Mouse (Mus musculus): ENCODE data around the gene Heca. TPM values are rescaled to one million over a fixed set of nuclear protein-coding genes. Genes with fewer than 3 reads are reported as not detected.

Heca gene
- total and polyA plus RNA-seq, 3 experiments, result 10.0 to 12.4 (median 11.1) TPM

DNA sequence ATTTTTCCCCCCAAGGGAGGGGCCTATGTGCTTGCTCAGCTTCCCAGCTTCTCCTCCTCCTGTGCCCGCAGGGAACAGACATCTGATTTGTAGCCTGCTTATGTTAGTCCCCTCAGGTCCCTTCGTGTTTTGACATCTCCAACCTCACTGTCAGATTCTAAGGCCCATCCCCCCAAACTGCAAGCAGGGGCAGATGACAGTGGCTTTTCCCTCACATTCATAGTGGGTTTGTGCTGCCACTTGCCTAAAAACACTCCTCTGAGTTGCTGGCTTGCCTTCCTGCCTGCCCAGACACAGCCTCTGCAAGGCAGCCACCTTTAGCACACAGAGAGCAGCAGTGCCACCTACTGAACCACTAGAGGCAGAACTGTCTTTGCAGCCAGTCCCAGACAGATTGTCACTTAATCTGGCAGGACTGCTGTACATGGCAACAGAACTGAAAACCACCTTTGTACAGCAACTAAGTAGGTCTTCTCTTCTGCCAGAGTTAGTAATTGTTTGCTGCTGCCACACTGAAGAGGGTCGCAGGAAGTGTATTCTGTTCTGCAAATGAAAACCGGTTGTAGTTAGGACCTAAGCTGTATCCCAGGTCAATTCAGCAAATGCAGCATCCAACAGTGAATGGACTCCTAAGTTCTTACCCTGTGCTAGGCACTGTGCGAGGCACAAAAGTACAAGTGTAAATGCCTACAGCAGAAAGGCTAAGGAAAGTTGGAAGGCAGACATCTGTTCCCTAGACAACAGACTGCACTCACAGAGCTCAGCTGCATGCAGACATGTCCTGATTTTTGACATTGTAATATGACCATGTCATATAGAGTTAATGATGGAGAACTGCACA lies 77.8 kb downstream of the Heca start:
- in situ Hi-C loops (cut with MboI; ENCODE audit: low pct_ligation_motif_present, low pct_unique_long_range_greater_than_20kb, low sequenced_read_pairs) (loop anchor here (10.0 kb wide), 2 partner anchors 135 to 325 kb away; no protein-coding TSS in a partner anchor), dilution Hi-C loops (cut with MboI; ENCODE audit: extremely low pct_ligation_motif_present, extremely low pct_unique_long_range_greater_than_20kb, low sequenced_read_pairs) (no loop called here)
- Histone ChIP-seq H3K4me3 (replicated peaks in 1 of 3; ENCODE audit: low read depth in 2 of 3, low read length in 2 of 3, poor library complexity in 1 of 3) (no peak overlapping the region), H3K9ac (ENCODE audit: insufficient read depth, low read depth) (no peak overlapping the region), H3K27me3 (replicated peaks) (no peaks in the 10 kb centered on the region), H3K4me1 (ENCODE audit: control insufficient read depth in 1 of 2, insufficient read depth in 2 of 2) (peaks cover 0 to 11% of the 10 kb centered on the region in 2 experiments; a peak in 2 of 4 replicates), H3K79me2 (replicated peaks; ENCODE audit: control insufficient read depth, extremely low read depth, insufficient read depth, poor library complexity, severe bottlenecking) (no peaks in the 10 kb centered on the region), H3K36me3 (replicated peaks in 1 of 2; ENCODE audit: control insufficient read depth in 1 of 2, insufficient read depth in 1 of 2, low read length in 1 of 2) (no peaks in the 10 kb centered on the region), H3K9me3 (replicated peaks; ENCODE audit: low read length) (peaks cover 2% of the 10 kb centered on the region), H3K4me2 (ENCODE audit: insufficient read depth, low read depth, poor library complexity, severe bottlenecking) (no peak overlapping the region), H3K27ac (ENCODE audit: insufficient read depth, low read depth) (no peak overlapping the region)
- DNase-seq (ENCODE audit: extremely low read depth), result peak; percentile 79
- TF ChIP-seq CHD2 (IDR thresholded peaks at IDR 0.05; ENCODE audit: low read length) (peak; percentile 55; the same call in 1 of the 2 replicates), POLR2A (IDR thresholded peaks at IDR 0.05; ENCODE audit: low read depth, low read length) (no peak), MYC (IDR thresholded peaks at IDR 0.05; ENCODE audit: low read depth, low read length) (0 out of 2 replicates have a peak, but pooled peaks have one; percentile 39), CHD1 (IDR thresholded peaks at IDR 0.05; ENCODE audit: low read depth, low read length) (0 out of 2 replicates have a peak, but pooled peaks have one; percentile 39), GABPA (IDR thresholded peaks at IDR 0.05; ENCODE audit: insufficient replicate concordance, low read depth, low read length) (no peak), RCOR1 (conservative IDR thresholded peaks at IDR 0.05; ENCODE audit: low read depth, low read length) (peak; percentile 66; the same call in 1 of the 2 replicates), ZMIZ1 (IDR thresholded peaks at IDR 0.05; ENCODE audit: low read depth, low read length) (peak; percentile 36), KAT2A (IDR thresholded peaks at IDR 0.05; ENCODE audit: insufficient replicate concordance, low read length) (no peak), MXI1 (IDR thresholded peaks at IDR 0.05; ENCODE audit: low read depth, low read length) (peak; percentile 56; the same call in 1 of the 2 replicates), SIN3A (IDR thresholded peaks at IDR 0.05; ENCODE audit: low read length) (peak; percentile 66; the same call in 1 of the 2 replicates), E2F4 (IDR thresholded peaks at IDR 0.05; ENCODE audit: insufficient replicate concordance, low read depth, low read length) (no peak), ZKSCAN1 (IDR thresholded peaks at IDR 0.05; ENCODE audit: borderline replicate concordance, low read depth, low read length) (no peak), ZNF384 (IDR thresholded peaks at IDR 0.05; ENCODE audit: low read depth, low read length) (peak; percentile 23; the same call in 1 of the 2 replicates), PAX5 (IDR thresholded peaks at IDR 0.05; ENCODE audit: low read length) (no peak), ZC3H11A (IDR thresholded peaks at IDR 0.05; ENCODE audit: low read depth, low read length) (peak; percentile 97), POLR2AphosphoS2 (IDR thresholded peaks at IDR 0.05; ENCODE audit: low read depth, low read length) (no peak), JUND (conservative IDR thresholded peaks at IDR 0.05; ENCODE audit: low read depth, low read length) (peak; percentile 35; the same call in 1 of the 2 replicates), TBP (conservative IDR thresholded peaks at IDR 0.05; ENCODE audit: low read depth, low read length) (no peak), MEF2A (IDR thresholded peaks at IDR 0.05; ENCODE audit: borderline replicate concordance, low read depth, low read length) (peak; percentile 69; the same call in 1 of the 2 replicates), MAZ (IDR thresholded peaks at IDR 0.05; ENCODE audit: low read depth, low read length) (no peak), ELF1 (IDR thresholded peaks at IDR 0.05; ENCODE audit: low read depth, low read length) (peak; percentile 48), TCF12 (IDR thresholded peaks at IDR 0.05; ENCODE audit: low read depth, low read length) (peak; percentile 52; the same call in 1 of the 2 replicates), ETS1 (conservative IDR thresholded peaks at IDR 0.05; ENCODE audit: low read depth, low read length) (no peak; the same call in 1 of the 2 replicates), JUN (IDR thresholded peaks at IDR 0.05; ENCODE audit: insufficient read depth, low read depth, low read length) (no peak), CTCF (conservative IDR thresholded peaks at IDR 0.05 in 1 of 2, IDR thresholded peaks at IDR 0.05 in 1 of 2; ENCODE audit: low read depth in 2 of 2, low read length in 2 of 2) (peak; percentile 51 to 98; a peak in 3 of 4 replicates), IRF4 (IDR thresholded peaks at IDR 0.05; ENCODE audit: low read depth, low read length) (peak; percentile 46), NELFE (IDR thresholded peaks at IDR 0.05; ENCODE audit: low read depth, low read length) (peak; percentile 55; the same call in 1 of the 2 replicates), NRF1 (IDR thresholded peaks at IDR 0.05; ENCODE audit: low read depth, low read length) (peak; percentile 30; the same call in 1 of the 2 replicates), RAD21 (IDR thresholded peaks at IDR 0.05; ENCODE audit: low read depth, low read length) (peak; percentile 99), EP300 (IDR thresholded peaks at IDR 0.05; ENCODE audit: low read length) (0 out of 2 replicates have a peak, but pooled peaks have one; percentile 23), MAFK (IDR thresholded peaks at IDR 0.05; ENCODE audit: insufficient replicate concordance, low read length) (no peak), SMC3 (IDR thresholded peaks at IDR 0.05; ENCODE audit: low read depth, low read length) (peak; percentile 100), MAX (IDR thresholded peaks at IDR 0.05; ENCODE audit: low read length) (0 out of 2 replicates have a peak, but pooled peaks have one; percentile 28), USF2 (conservative IDR thresholded peaks at IDR 0.05; ENCODE audit: low read depth, low read length) (no peak), BHLHE40 (IDR thresholded peaks at IDR 0.05; ENCODE audit: low read depth, low read length) (peak; percentile 41; the same call in 1 of the 2 replicates), HCFC1 (IDR thresholded peaks at IDR 0.05; ENCODE audit: low read depth, low read length) (peak; percentile 17; the same call in 1 of the 2 replicates), UBTF (IDR thresholded peaks at IDR 0.05; ENCODE audit: low read depth, low read length) (no peak)
